Mouse (Mus musculus) activated CD4-positive, CD25-positive, alpha-beta regulatory T cell, adult 4 months (primary cell): ENCODE results near the gene Vmn1r3. TPM values are rescaled to one million over a fixed set of nuclear protein-coding genes. Genes with fewer than 3 reads are reported as not detected.

ENCODE experiments used
- polyA plus RNA-seq, 2 experiments: library from polyadenylated mRNA; unstranded; fragments of 100-300 nt; shearing (Covaris generic); gene quantifications; one replicate each; pipeline ENCODE4 v1.2.1; 2017

Gene Vmn1r3
- polyA plus RNA-seq, 2 experiments from 2014 or later, result not detected

Other genes starting within 250 kb of the Vmn1r3 start
- not detected for gene Vmn1r2, start 18.0 kb downstream of the Vmn1r3 start, polyA plus RNA-seq